Comparison of ENCODE assay signal across 8 mouse cellular contexts in genomic region chr15:76973855-76974651, GRCm38 (mm10). TPM values are rescaled to one million over a fixed set of nuclear protein-coding genes. Genes with fewer than 3 reads are reported as not detected.
DNase-seq lines count a peak whose midpoint lies in the region; ATAC-seq and TF ChIP-seq lines count a peak whose summit lies in the region.

No protein-coding gene starts in this region.

- peak; percentile 70 to 73 for DNase-seq in B cell, adult 2 months
- DNase-seq in liver, adult 2 months (ENCODE audit: extremely low read depth, low read depth, low spot score), result peak; percentile 62
- peak; percentile 78 for DNase-seq in naive thymus-derived CD4-positive, alpha-beta T cell, adult 2 months (ENCODE audit: low read depth)
- DNase-seq in telencephalon, adult 2 months (ENCODE audit: low read depth, low spot score), result peak; percentile 56

- peak; percentile 6; the same call in 1 of the 2 replicates for TF ChIP-seq CTCF in bone marrow, adult 2 months (IDR thresholded peaks at IDR 0.05; ENCODE audit: control insufficient read depth, insufficient read depth, low read length)
- TF ChIP-seq CTCF in embryonic fibroblast, embryonic 13.5 days (IDR thresholded peaks at IDR 0.05; ENCODE audit: borderline replicate concordance, insufficient read depth, low read length), result 0 out of 2 replicates have a peak, but pooled peaks have one; percentile 8
- TF ChIP-seq CTCF in liver, adult 2 months (IDR thresholded peaks at IDR 0.05; ENCODE audit: low read depth, low read length), result peak; percentile 33

- 8% methylated on average over 31 of the region's 31 CpGs for WGBS in bone marrow, adult 2 months
- WGBS in heart, embryonic 12.5 days, result 6% methylated on average over 26 of the region's 31 CpGs
- WGBS in kidney, embryonic 16.5 days, result 3% methylated on average over 27 of the region's 31 CpGs
- 11% methylated on average over 30 of the region's 31 CpGs for WGBS in liver, adult 2 months

- no peaks in the 10 kb centered on the region for H3K36me3 ChIP-seq in heart, embryonic 12.5 days
- no peaks in the 10 kb centered on the region for H3K36me3 ChIP-seq in kidney, embryonic 16.5 days (ENCODE audit: insufficient read depth, low read length)
- H3K36me3 ChIP-seq in liver, adult 2 months (ENCODE audit: control insufficient read depth, insufficient read depth, low read length), result no peaks in the 10 kb centered on the region

- peak overlapping the region; percentile 68 for H3K4me2 ChIP-seq in heart, embryonic 12.5 days
- H3K4me2 ChIP-seq in kidney, embryonic 16.5 days (replicated peaks; ENCODE audit: low read depth, low read length), result peak overlapping the region; percentile 61

- no peak overlapping the region for H3K4me3 ChIP-seq in bone marrow, adult 2 months (replicated peaks; ENCODE audit: control insufficient read depth, low read depth, low read length)
- peak overlapping the region; percentile 50 for H3K4me3 ChIP-seq in embryonic fibroblast, embryonic 13.5 days (ENCODE audit: insufficient read depth, low read length)
- H3K4me3 ChIP-seq in heart, embryonic 12.5 days, result peak overlapping the region; percentile 54
- H3K4me3 ChIP-seq in kidney, embryonic 16.5 days (ENCODE audit: low read length), result peak overlapping the region; percentile 57
- H3K4me3 ChIP-seq in liver, adult 2 months (ENCODE audit: insufficient read depth, low read depth, low read length), result peak overlapping the region; percentile 75

- H3K27me3 ChIP-seq in heart, embryonic 12.5 days (replicated peaks), result no peaks in the 10 kb centered on the region
- H3K27me3 ChIP-seq in kidney, embryonic 16.5 days (ENCODE audit: insufficient read depth, low read length), result no peaks in the 10 kb centered on the region
- H3K27me3 ChIP-seq in liver, adult 2 months (ENCODE audit: control insufficient read depth, insufficient read depth, low read length), result no peaks in the 10 kb centered on the region

- H3K9ac ChIP-seq in heart, embryonic 12.5 days, result peak overlapping the region; percentile 74
- peak overlapping the region; percentile 81 for H3K9ac ChIP-seq in kidney, embryonic 16.5 days (replicated peaks; ENCODE audit: low read length)
- peak overlapping the region; percentile 61 for H3K9ac ChIP-seq in liver, adult 2 months (ENCODE audit: low read depth, low read length)

- no peaks in the 10 kb centered on the region for H3K79me2 ChIP-seq in liver, adult 2 months (ENCODE audit: control insufficient read depth, insufficient read depth, low read length)

- no peaks in the 10 kb centered on the region for H3K9me3 ChIP-seq in heart, embryonic 12.5 days (replicated peaks)
- no peaks in the 10 kb centered on the region for H3K9me3 ChIP-seq in kidney, embryonic 16.5 days (ENCODE audit: low read length)

- H3K4me1 ChIP-seq in bone marrow, adult 2 months (ENCODE audit: control insufficient read depth, insufficient read depth, low read length), result no peaks in the 10 kb centered on the region
- 0 out of 2 replicates have a peak, but pooled peaks cover 2% of the 10 kb centered on the region for H3K4me1 ChIP-seq in embryonic fibroblast, embryonic 13.5 days (ENCODE audit: control insufficient read depth, insufficient read depth, low read length)
- H3K4me1 ChIP-seq in heart, embryonic 12.5 days (replicated peaks), result no peaks in the 10 kb centered on the region
- peaks cover 8% of the 10 kb centered on the region; the same call in 1 of the 2 replicates for H3K4me1 ChIP-seq in kidney, embryonic 16.5 days (ENCODE audit: insufficient read depth, low read length)
- H3K4me1 ChIP-seq in liver, adult 2 months (ENCODE audit: control insufficient read depth, insufficient read depth, low read length), result no peaks in the 10 kb centered on the region

- ATAC-seq in heart, embryonic 12.5 days (ENCODE audit: insufficient number of reproducible peaks, low FRiP score), result peak; percentile 78
- peak; percentile 86 for ATAC-seq in kidney, embryonic 16.5 days (ENCODE audit: low FRiP score, low TSS enrichment)

- H3K27ac ChIP-seq in bone marrow, adult 2 months (ENCODE audit: control insufficient read depth, insufficient read depth, low read depth, low read length, poor library complexity), result no peak overlapping the region
- no peak overlapping the region for H3K27ac ChIP-seq in embryonic fibroblast, embryonic 13.5 days (ENCODE audit: insufficient read depth, low read length)
- peak overlapping the region; percentile 46; the same call in 1 of the 2 replicates for H3K27ac ChIP-seq in heart, embryonic 12.5 days (ENCODE audit: poor library complexity, severe bottlenecking)
- peak overlapping the region; percentile 81 for H3K27ac ChIP-seq in kidney, embryonic 16.5 days (ENCODE audit: low read length)
- H3K27ac ChIP-seq in liver, adult 2 months (replicated peaks; ENCODE audit: insufficient read depth, low read depth, low read length), result no peak overlapping the region

- 0 out of 2 replicates have a peak, but pooled peaks have one; percentile 8 for TF ChIP-seq POLR2A in bone marrow, adult 2 months (IDR thresholded peaks at IDR 0.05; ENCODE audit: borderline replicate concordance, control insufficient read depth, low read depth, low read length)
- peak; percentile 48; the same call in 1 of the 2 replicates for TF ChIP-seq POLR2A in embryonic fibroblast, embryonic 13.5 days (IDR thresholded peaks at IDR 0.05; ENCODE audit: low read depth, low read length)
- no peak for TF ChIP-seq POLR2A in liver, adult 2 months (IDR thresholded peaks at IDR 0.05; ENCODE audit: extremely low read depth, insufficient read depth, low read length)

RNA-seq across cellular contexts. Expression of gene 1110038F14Rik, which starts 25.7 kb away (rescaled TPM):
- 31.2 and 32.3 TPM in 2 replicates for polyA plus RNA-seq in bone marrow, adult 2 months (2011; ENCODE audit: insufficient read depth, insufficient read length, low replicate concordance, missing spikeins)
- 23.2 and 28.0 TPM in 2 replicates for polyA plus RNA-seq in embryonic fibroblast, embryonic 13.5 days (2011; ENCODE audit: insufficient read length, low read depth, missing spikeins)
- polyA plus RNA-seq in heart, embryonic 12.5 days (2016; fragmentation: Nextera tagmentation; extraction: Ambion mirVana), result 44.1 and 45.8 TPM in 2 replicates
- 78.1 and 82.2 TPM in 2 replicates for polyA plus RNA-seq in kidney, embryonic 16.5 days (2015; fragmentation: Nextera tagmentation; extraction: Ambion mirVana)
- total RNA-seq in liver, adult 2 months (2014; rRNA removed), result 5.2 and 5.5 TPM in 2 replicates
- polyA plus RNA-seq in liver, adult 2 months (2012; rRNA removed), result 5.2 and 5.3 TPM in 2 replicates

RNA-seq across cellular contexts. Expression of gene Zfp647, which starts 48.8 kb away (rescaled TPM):
- 0.74 and 2.9 TPM in 2 replicates for polyA plus RNA-seq in bone marrow, adult 2 months (2011; ENCODE audit: insufficient read depth, insufficient read length, low replicate concordance, missing spikeins)
- 3.5 and 5.3 TPM in 2 replicates for polyA plus RNA-seq in embryonic fibroblast, embryonic 13.5 days (2011; ENCODE audit: insufficient read length, low read depth, missing spikeins)
- polyA plus RNA-seq in heart, embryonic 12.5 days (2016; fragmentation: Nextera tagmentation; extraction: Ambion mirVana), result 7.6 and 8.2 TPM in 2 replicates
- 15.8 and 16.2 TPM in 2 replicates for polyA plus RNA-seq in kidney, embryonic 16.5 days (2015; fragmentation: Nextera tagmentation; extraction: Ambion mirVana)
- 0.81 and 0.83 TPM in 2 replicates for total RNA-seq in liver, adult 2 months (2014; rRNA removed)
- 0.76 and 0.83 TPM in 2 replicates for polyA plus RNA-seq in liver, adult 2 months (2012; rRNA removed)

Comparison
In these comparisons a context has a peak if more than half of its experiments do, and no peak if none do; other contexts are left out.
1. H3K27ac ChIP-seq: peak in heart, embryonic 12.5 days (single experiment) and kidney, embryonic 16.5 days (single experiment); none in bone marrow, adult 2 months (single experiment), embryonic fibroblast, embryonic 13.5 days (single experiment) and liver, adult 2 months (single experiment).
2. Peak in every context shown above with its lines, with median percentiles within 50 percentile points of each other: DNase-seq, CTCF ChIP-seq and H3K9ac ChIP-seq.